Mouse (Mus musculus) embryonic facial prominence, embryonic 15.5 days (tissue): ENCODE results near the gene Ehbp1l1. TPM values are rescaled to one million over a fixed set of nuclear protein-coding genes. Genes with fewer than 3 reads are reported as not detected.
A peak's percentile ranks its signal among the peaks of the same experiment; 100 is the strongest.
"Not testable (repeated sequence)": the region's sequence is repeated elsewhere in the genome, so short reads cannot be mapped to it uniquely, and the experiment has no call there.

Experiments
- ATAC-seq: fragments of 200-750 bp; cut with Nextera tagmentation; 2 replicates; pipeline ENCODE4 v1.8.0; 2017; ENCODE audit warnings: low read depth, moderate TSS enrichment; ENCODE audit not compliant: insufficient number of reproducible peaks, low FRiP score, low TSS enrichment
- H3K27ac ChIP-seq: fragments of 300-500 bp; sonication (generic); replicated peaks from 2 replicates; pipeline ENCODE4 v1.5.1; 2015; ENCODE audit warnings: mild to moderate bottlenecking, inconsistent platforms
- H3K27me3 ChIP-seq: fragments of 300-500 bp; sonication (generic); 2 replicates; pipeline ENCODE4 v1.6.1; 2015; ENCODE audit warnings: inconsistent platforms
- H3K36me3 ChIP-seq: fragments of 300-500 bp; sonication (generic); 2 replicates; pipeline ENCODE4 v1.6.1; 2015; ENCODE audit warnings: mild to moderate bottlenecking, inconsistent platforms
- H3K4me1 ChIP-seq: fragments of 300-500 bp; sonication (generic); 2 replicates; pipeline ENCODE4 v1.6.1; 2015; ENCODE audit warnings: inconsistent platforms
- H3K4me2 ChIP-seq: fragments of 300-500 bp; sonication (generic); replicated peaks from 2 replicates; pipeline ENCODE4 v1.6.1; 2015; ENCODE audit warnings: mild to moderate bottlenecking, inconsistent platforms
- H3K4me3 ChIP-seq: fragments of 300-500 bp; sonication (generic); replicated peaks from 2 replicates; pipeline ENCODE4 v1.5.1; 2015; ENCODE audit warnings: mild to moderate bottlenecking, inconsistent platforms
- H3K9ac ChIP-seq: fragments of 300-500 bp; sonication (generic); 2 replicates; pipeline ENCODE4 v1.6.1; 2015; ENCODE audit warnings: inconsistent platforms
- H3K9me3 ChIP-seq: fragments of 300-500 bp; sonication (generic); replicated peaks from 2 replicates; pipeline ENCODE4 v1.6.1; 2016; ENCODE audit warnings: inconsistent platforms
- WGBS: fragments of 180-500 bp; shearing (Covaris S2); methylation state at CpG from one replicate; pipeline ENCODE4 v1.1.7; 2015; 5-methylcytosine and 5-hydroxymethylcytosine counted together
- polyA plus RNA-seq: library from polyadenylated mRNA; unstranded; fragments of >200 nt; fragmentation: Nextera tagmentation; extraction: Ambion mirVana; gene quantifications from 2 replicates; pipeline ENCODE4 v1.2.1, GENCODE M21; 2015

The Ehbp1l1 gene
- polyA plus RNA-seq, 1 experiment from 2014 or later: 32.4 TPM

DNA sequence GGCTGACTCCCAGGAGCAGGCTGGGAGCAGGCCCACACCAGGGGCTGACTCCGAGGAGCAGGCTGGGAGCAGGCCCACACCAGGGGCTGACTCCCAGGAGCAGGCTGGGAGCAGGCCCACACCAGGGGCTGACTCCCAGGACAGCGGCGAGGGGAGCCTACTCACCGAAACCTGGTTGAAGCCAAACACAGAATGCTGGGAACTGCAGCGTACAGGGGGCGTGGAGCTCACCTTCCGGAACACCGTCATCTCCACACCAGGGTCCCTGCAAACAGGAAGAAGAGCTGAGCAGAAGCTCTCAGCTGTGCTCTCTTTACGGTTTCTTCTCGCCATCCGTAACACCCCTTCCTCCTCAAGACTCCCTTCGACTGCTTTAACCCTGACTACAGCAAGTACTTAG, 39.2 kb downstream of the Ehbp1l1 start:
- ATAC-seq, H3K27me3 ChIP-seq, H3K9me3 ChIP-seq, H3K27ac ChIP-seq: not testable (repeated sequence)
- H3K4me1 ChIP-seq: peaks cover 31% of the 10 kb centered on the region
- H3K4me2 ChIP-seq: peak overlapping the region; percentile 94; the same call in 1 of the 2 replicates
- peaks cover 50% of the 10 kb centered on the region for H3K36me3 ChIP-seq
- 0 out of 2 replicates have a peak overlapping the region, but pooled peaks have one; percentile 75 for H3K4me3 ChIP-seq
- 93% methylated on average over 12 of the region's 12 CpGs for WGBS
- H3K9ac ChIP-seq: peak overlapping the region; percentile 80; the same call in 1 of the 2 replicates

DNA sequence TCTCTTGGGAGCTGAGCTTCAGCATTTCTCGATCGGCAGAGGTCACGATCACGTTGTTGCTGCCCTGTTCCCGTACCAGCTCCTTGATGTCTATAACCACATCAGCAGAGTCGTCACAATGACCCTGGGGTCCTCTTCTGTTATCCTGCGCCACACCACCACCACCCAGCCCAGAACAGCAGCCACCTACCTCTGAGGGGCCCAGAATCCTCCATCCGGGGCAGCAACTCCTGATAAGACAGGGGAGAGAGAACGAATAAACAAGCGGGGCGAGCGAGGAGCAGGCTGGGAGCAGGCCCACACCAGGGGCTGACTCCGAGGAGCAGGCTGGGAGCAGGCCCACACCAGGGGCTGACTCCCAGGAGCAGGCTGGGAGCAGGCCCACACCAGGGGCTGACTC, 39.7 kb downstream of the Ehbp1l1 start:
- Histone ChIP-seq H3K27me3 (no peaks in the 10 kb centered on the region), H3K27ac (no peak overlapping the region), H3K4me2 (no peak overlapping the region), H3K36me3 (peaks cover 56% of the 10 kb centered on the region), H3K9ac (no peak overlapping the region), H3K4me1 (peaks cover 26% of the 10 kb centered on the region), H3K9me3 (no peaks in the 10 kb centered on the region), H3K4me3 (no peak overlapping the region)
- ATAC-seq: no peak
- 91% methylated on average over 13 of the region's 13 CpGs for WGBS

DNA sequence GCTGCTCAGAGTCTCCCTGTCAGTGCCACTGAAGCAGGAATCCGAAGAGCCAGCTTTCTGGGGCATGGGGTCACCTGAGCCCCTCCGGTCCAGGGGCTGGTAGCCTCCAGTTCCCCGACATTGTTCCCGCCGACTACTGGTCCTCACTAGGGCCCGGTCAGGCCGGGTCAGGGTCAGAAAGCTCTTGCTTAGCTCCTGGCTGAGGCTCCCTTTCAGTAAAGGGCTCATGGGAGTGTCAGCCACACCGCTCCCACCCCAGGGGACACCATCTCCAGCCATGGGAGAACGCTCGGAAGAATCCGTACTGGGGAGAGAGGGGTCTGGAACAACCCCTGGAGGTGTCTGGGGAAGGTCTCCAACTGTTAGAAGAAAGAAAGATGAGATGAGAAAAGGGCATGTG, 40.3 kb downstream of the Ehbp1l1 start:
- Histone ChIP-seq H3K9me3 (no peaks in the 10 kb centered on the region), H3K27me3 (no peaks in the 10 kb centered on the region), H3K27ac (no peak overlapping the region), H3K9ac (no peak overlapping the region), H3K4me2 (no peak overlapping the region), H3K4me1 (peaks cover 20% of the 10 kb centered on the region), H3K4me3 (no peak overlapping the region), H3K36me3 (peaks cover 61% of the 10 kb centered on the region)
- ATAC-seq: no peak
- WGBS: 94% methylated on average over 11 of the region's 11 CpGs

DNA sequence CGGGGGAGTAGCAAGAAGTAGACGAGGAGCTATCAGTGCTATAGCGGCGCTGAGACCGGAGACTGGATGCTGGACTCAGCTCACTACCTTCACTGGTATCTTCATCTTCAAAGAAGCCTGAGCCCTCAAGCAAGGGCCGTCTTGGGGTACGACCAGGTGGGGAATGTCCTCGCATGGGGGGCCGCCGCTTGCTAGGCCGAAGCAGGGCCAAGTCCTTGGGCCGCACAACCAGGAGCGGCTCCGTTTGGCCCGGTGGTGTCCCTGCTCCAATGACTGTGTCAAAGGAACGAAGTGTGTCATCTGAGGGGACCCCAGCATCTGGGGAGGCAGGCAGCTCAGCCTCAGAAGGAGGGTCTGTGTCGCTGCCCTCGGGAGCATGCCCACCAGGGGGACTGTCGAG, 40.7 kb downstream of the Ehbp1l1 start:
- H3K9ac ChIP-seq: no peak overlapping the region
- no peak for ATAC-seq
- H3K4me1 ChIP-seq: peaks cover 16% of the 10 kb centered on the region
- peaks cover 66% of the 10 kb centered on the region for H3K36me3 ChIP-seq
- no peak overlapping the region for H3K27ac ChIP-seq
- no peak overlapping the region for H3K4me2 ChIP-seq
- no peaks in the 10 kb centered on the region for H3K9me3 ChIP-seq
- H3K27me3 ChIP-seq: no peaks in the 10 kb centered on the region
- no peak overlapping the region for H3K4me3 ChIP-seq
- 92% methylated on average over 19 of the region's 19 CpGs for WGBS

DNA sequence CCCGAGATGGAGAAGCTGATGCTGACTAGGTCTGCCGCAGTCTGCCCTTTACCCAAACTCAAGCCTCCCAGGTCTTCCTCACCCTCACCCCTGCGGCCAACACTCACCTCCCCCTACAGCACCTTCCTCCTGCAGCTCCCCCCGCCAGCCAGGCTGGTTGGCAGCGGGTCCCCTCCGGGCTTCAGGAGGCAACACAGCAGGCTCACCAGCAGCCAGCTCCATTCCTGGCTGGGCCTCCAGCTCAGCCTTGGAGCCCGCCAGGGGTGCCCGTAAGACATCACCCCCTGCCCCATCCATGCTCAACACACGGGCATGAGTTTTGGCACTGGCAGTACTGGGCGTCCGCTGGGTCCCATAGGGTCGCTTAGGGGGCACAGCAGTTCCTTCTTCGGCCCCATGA, 41.1 kb downstream of the Ehbp1l1 start:
- H3K4me2 ChIP-seq: no peak overlapping the region
- no peaks in the 10 kb centered on the region for H3K9me3 ChIP-seq
- H3K4me3 ChIP-seq: no peak overlapping the region
- no peak for ATAC-seq
- peaks cover 70% of the 10 kb centered on the region for H3K36me3 ChIP-seq
- H3K27ac ChIP-seq: no peak overlapping the region
- WGBS: 92% methylated on average over 13 of the region's 13 CpGs
- peaks cover 12% of the 10 kb centered on the region for H3K4me1 ChIP-seq
- H3K27me3 ChIP-seq: no peaks in the 10 kb centered on the region
- H3K9ac ChIP-seq: no peak overlapping the region

DNA sequence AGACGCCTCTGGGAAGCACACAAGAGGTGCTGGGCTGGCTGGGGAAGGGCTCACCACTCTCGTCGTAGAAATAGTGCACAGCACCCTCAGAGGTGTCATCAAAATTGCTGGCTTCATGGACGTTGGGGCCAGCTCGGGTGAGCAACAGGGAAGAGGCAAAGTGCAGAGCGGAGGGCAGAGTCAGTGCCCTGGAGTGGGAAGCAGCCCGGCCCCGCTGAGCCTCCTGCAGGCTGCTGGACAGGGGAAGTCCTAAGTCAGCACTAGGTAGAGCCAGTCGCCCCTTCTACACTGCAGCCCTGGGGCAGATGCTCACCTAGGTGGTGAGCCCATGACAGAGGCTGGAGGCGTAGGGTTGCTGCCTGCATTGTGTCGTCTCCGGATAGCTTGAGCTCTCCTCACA, 41.9 kb downstream of the Ehbp1l1 start:
- Histone ChIP-seq H3K36me3 (peaks cover 78% of the 10 kb centered on the region), H3K4me3 (no peak overlapping the region), H3K4me2 (no peak overlapping the region), H3K9me3 (no peaks in the 10 kb centered on the region), H3K4me1 (peaks cover 12% of the 10 kb centered on the region), H3K27ac (no peak overlapping the region), H3K9ac (no peak overlapping the region), H3K27me3 (no peaks in the 10 kb centered on the region)
- WGBS: 89% methylated on average over 12 of the region's 12 CpGs
- ATAC-seq: no peak

DNA sequence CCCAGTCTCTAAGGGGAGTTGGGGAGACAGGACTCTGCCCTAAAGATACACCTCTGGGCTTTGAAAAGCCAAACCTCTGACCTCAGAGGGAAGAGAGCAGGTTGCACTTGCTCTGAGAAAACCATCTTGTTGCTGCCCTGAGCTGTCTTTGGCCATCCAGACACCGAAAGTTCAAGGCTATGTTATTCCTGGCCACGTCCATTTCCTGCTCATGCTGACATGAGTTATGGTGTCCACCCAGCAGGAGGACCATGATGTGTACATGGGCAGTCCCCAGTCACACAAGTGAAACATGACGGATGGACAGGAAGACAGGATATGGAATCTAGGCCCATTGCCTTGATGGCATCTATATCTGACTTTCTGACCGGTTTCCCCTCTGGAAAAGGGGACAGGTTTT, 45.7 kb downstream of the Ehbp1l1 start:
- Histone ChIP-seq H3K9me3 (no peaks in the 10 kb centered on the region), H3K4me3 (no peak overlapping the region), H3K4me2 (no peak overlapping the region), H3K27ac (no peak overlapping the region), H3K9ac (no peak overlapping the region), H3K4me1 (no peaks in the 10 kb centered on the region), H3K27me3 (no peaks in the 10 kb centered on the region), H3K36me3 (peaks cover 96% of the 10 kb centered on the region)
- 92% methylated on average over 4 of the region's 4 CpGs for WGBS
- ATAC-seq: no peak

DNA sequence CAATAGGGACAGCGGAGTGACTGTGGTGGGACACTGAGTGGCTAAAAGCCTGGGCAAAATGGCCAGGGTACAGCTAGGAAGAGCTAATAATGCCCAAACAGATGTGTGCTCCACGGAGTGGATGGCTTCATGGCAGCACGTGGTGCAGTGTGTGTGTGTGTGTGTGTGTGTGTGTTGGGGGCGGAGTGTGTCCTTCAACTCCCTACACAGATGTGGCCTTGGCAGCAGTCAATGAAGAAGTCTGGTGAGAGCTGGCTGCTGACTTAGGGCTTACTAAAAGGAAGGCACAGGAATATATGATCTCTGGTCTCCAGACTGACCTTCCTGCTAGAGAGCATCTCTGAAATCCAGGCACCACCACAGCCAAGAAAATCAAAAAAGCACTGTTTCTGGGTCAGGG, 57.7 kb downstream of the Ehbp1l1 start:
- H3K9ac ChIP-seq: no peak overlapping the region

DNA sequence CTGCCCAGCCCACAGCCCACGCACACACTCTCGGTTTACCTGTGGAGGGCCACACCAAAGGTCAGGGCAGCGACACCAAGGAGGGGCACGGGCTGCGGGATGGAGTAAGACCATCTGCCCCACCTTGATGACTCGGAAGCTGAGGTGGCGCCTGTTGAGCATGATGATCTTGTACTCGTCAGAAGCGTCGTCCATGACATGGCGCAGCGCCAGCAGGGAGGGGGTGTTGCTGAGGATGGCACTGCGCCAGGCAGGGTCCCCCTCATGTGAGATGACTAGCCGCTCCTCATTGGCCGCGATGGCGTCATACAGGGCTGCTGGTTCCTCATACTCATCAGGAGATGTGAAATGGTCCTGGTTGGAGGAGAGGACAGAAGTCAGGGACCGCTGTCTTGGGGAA, 59.7 kb downstream of the Ehbp1l1 start:
- no peak overlapping the region for H3K4me2 ChIP-seq
- ATAC-seq: no peak
- H3K9ac ChIP-seq: no peak overlapping the region
- no peaks in the 10 kb centered on the region for H3K9me3 ChIP-seq
- no peak overlapping the region for H3K4me3 ChIP-seq
- 91% methylated on average over 18 of the region's 18 CpGs for WGBS
- H3K27me3 ChIP-seq: no peaks in the 10 kb centered on the region
- peaks cover 21% of the 10 kb centered on the region for H3K4me1 ChIP-seq
- H3K27ac ChIP-seq: no peak overlapping the region
- peaks cover 68% of the 10 kb centered on the region for H3K36me3 ChIP-seq

More for the DNA sequence above, 57.7 kb downstream of the Ehbp1l1 start:
- Histone ChIP-seq H3K27me3 (no peaks in the 10 kb centered on the region), H3K4me1 (peaks cover 8% of the 10 kb centered on the region; the same call in 1 of the 2 replicates), H3K36me3 (peaks cover 87% of the 10 kb centered on the region), H3K4me3 (no peak overlapping the region), H3K4me2 (no peak overlapping the region), H3K27ac (no peak overlapping the region), H3K9me3 (no peaks in the 10 kb centered on the region)
- no peak for ATAC-seq
- WGBS: 85% methylated on average over 4 of the region's 4 CpGs

DNA sequence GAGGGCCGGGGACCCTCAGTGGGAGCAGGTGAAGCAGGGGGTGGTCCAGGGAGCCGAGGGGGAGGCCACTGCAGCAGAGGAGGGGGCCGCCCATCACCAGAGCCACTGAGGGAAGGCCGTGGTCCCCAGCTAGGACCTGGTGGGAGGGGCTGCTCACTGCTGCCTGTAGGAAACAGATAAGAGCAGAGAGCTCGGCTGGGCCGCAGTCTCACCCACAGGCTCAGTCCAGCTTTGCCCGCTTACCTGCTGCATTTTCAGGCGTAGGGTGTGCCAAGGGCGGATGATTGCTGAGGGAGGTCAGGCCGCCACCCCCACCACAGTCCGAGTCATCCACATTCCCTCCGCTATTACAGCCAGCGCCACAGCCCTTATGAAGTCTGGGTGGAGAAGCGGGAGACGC, 60.7 kb downstream of the Ehbp1l1 start:
- Histone ChIP-seq H3K4me3 (no peak overlapping the region), H3K36me3 (peaks cover 58% of the 10 kb centered on the region), H3K27me3 (no peaks in the 10 kb centered on the region), H3K27ac (no peak overlapping the region), H3K4me1 (peaks cover 29% of the 10 kb centered on the region), H3K4me2 (no peak overlapping the region), H3K9me3 (no peaks in the 10 kb centered on the region), H3K9ac (no peak overlapping the region)
- no peak for ATAC-seq
- 89% methylated on average over 15 of the region's 15 CpGs for WGBS

DNA sequence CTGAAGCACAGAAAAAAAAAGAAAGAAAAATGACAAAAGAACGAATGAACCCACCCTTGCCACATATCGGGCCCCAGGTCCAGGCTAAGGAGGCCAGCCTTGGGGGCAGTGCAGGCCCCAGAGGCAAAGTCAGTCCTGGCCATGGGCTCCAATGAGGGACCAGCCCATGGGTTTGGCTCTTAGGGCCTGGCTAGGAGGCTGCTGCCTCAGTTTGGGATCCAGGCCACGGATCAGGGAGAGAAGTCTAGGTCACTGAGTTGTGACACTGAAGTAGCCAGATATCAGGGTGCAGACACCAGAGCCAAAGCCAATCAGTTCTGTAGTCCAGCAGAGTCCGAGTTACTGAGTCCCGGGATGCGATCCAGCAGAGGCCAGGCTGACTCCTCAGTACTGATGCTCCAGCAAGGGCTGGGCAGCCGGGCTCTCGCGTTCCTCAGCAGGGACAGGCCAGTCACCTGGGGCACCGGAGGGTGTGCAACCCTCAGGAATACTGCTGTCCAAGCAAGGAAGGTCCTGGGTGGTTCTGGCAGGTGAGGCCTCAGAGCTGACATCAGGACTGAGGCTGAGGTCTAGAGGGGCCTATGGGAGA, 61.4 kb downstream of the Ehbp1l1 start:
- no peak overlapping the region for H3K27ac ChIP-seq
- no peaks in the 10 kb centered on the region for H3K9me3 ChIP-seq
- H3K4me2 ChIP-seq: no peak overlapping the region
- ATAC-seq: no peak
- 95% methylated on average over 10 of the region's 10 CpGs for WGBS
- H3K36me3 ChIP-seq: peaks cover 52% of the 10 kb centered on the region
- no peak overlapping the region for H3K4me3 ChIP-seq
- peaks cover 34% of the 10 kb centered on the region for H3K4me1 ChIP-seq
- H3K27me3 ChIP-seq: no peaks in the 10 kb centered on the region
- H3K9ac ChIP-seq: no peak overlapping the region
